Mouse (Mus musculus): ENCODE results near the gene Lrrc14b. TPM values are rescaled to one million over a fixed set of nuclear protein-coding genes. Genes with fewer than 3 reads are reported as not detected.

The Lrrc14b gene
- not detected for polyA plus RNA-seq (2017; shearing (Covaris generic))

DNA sequence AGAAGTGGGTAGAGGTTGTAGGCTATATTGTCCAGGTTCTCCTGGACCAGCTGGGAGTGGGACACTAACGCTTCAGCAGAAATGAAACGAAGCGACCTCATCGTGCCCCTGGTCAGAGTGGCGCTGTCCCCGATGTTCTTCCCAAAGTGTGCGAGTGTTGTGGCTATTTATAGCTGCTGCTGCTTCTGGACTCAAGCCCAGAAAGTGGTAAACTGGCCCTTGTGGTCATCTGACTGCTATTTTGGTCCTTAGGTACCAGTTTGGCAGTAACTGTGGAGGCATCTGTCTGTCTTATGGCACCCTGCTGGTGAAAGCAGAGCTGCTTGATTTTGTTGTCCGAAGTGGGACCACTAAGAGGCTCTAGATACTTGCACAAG lies at the start of gene Lrrc14b:
TSS of gene Lrrc14b (minus strand) at position 147 of the 377 bp plus-strand sequence.

DNA sequence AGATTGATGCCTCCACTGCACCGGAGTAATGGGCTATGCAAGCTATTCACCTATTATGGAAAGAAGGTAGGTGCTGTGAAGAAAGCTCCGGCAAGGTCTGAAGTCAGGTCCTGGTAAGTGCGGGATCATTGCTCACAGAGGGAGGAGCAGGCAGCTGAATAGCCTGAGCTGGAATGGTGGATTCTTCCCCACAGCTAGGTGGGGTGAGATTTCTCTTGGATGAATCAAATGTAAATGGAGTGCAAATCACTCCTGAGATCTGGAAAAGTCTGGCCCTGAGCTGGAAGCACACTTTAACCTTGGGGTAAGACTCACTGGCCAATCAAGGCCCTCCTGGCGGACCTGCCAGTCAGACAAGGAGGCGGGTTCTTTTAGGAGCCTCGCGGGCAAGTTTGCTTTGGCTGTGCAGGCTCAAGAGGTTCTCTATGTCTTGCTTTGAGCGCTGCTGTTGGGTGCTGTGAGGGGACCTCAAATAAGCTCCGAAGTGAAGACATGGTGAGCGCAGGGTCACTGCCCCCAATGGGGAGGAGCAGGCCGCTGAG lies 35.6 kb upstream of the Lrrc14b start, which contains the start of gene Ftl1-ps1:
TSS of gene Ftl1-ps1 (plus strand) at position 397 of the 542 bp plus-strand sequence.

DNA sequence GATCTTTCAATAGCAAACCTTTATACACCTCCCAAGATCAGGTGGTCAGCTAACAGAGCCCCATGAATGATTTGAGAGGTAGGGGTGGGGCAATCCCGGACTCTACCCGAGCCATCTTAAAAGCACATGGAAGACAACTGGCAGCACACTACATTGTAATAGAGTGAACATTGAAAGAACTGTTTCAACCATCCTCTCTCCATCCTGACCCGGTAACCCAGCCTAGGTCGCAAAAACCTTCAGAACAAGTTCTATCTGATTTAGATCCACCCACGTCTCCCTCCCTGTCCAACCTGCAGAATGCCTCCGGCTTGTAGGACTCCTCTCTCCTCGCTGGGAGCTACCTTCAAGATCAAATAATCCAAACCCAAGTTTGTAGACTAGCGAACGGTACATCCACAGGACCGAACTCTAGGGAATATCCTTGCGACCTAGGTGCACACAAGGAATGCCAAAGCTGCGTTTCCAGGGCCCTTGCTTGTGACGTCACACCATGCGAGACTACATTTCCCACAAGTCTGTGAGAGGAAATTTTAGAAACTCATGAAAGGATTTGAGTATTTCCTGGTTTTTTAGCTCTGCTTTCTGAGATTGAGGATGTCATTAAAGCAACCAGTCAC lies 26.7 kb upstream of the Lrrc14b start, which contains the start of gene Zfp72:
TSS of gene Zfp72 (minus strand) at position 466 of the 620 bp plus-strand sequence.

DNA sequence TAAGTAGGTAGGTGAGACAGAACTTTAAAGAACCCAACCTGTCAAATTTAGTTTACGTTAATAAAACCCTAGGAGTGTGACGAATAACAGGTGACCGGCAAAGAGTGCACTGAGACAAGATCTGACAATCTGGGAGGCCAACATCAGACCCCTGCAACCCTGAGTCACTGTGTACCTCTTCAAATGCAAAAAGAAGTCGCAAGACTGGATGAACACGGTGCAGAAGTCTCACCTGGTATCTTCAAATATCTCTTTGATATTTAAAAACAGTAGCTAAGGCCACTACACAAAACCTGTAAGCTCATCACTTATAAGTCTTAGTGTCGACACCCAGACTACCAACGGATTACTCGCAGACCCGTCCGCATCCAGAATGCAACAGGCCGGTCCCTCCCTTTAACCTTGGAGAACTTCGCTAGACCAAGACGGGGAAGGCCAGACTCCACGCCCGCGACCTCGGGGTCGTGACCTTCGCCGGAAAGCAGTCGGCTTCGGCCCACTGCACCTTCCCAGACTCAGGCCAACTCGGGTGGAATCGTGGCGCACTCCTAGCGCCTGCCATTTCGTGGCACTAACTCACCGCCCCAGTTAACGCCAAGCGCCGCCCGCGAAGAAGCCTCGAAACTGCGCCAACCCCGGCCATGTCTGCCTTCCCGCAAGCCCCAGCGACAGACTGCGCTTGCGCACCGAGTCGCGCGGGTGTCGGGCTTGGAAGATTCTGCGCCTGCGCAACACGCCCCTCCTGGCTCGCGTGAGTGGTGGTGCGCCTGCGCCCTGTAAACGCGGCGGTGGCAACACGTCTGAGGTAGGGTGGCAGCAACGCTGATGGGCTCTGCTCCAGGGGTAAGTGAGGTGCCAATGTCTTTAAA lies 14.0 kb downstream of the Lrrc14b start, which contains the start of the genes Sdha and Ccdc127:
TSS of gene Sdha (minus strand) at position 715 of the 869 bp plus-strand sequence.
TSS of gene Ccdc127 (plus strand) at position 744 of the 869 bp plus-strand sequence.

DNA sequence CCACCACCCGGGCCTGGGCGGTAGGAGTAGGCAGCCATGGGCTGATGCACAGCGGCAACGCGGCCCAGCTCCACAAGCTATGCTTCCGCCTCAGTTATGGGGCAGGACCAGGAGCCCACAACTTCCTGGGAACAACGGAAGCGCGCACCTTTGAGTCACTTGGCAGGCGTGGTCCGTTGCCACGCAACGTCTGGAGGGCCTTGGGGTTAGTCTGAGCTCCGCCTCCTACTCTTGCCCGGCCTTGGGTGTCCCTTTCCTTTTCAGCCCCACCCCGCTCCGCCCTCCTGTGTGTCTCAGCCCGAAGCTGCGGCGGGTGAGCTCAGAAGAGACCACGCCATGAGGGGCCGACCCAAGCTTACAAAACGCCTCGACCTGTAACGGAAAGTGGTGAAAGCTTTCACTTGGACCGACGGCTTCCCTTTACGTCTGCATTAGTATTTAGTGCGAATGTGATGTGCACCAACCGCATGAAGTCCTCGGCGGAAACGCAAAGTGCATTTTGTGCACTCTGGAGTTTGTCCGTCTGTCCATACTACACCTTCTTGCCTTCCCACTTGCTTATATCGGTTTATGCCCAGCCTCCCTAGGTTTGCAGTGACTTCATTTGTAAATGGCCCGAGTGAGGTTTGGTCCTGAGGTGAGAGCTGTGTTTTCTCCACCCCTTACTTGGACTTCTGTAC lies 46.5 kb downstream of the Lrrc14b start, which contains the start of gene Pdcd6:
TSS of gene Pdcd6 (minus strand) at position 411 of the 680 bp plus-strand sequence.

Other genes starting within 250 kb of the Lrrc14b start
- gene Slc9a3, start 242.5 kb downstream of the Lrrc14b start, polyA plus RNA-seq (2017; shearing (Covaris generic)) = not detected
- gene Exoc3, start 155.3 kb downstream of the Lrrc14b start, polyA plus RNA-seq (2017; shearing (Covaris generic)) = 108 TPM
- gene Ahrr, start 71.7 kb downstream of the Lrrc14b start, polyA plus RNA-seq (2017; shearing (Covaris generic)) = 0.24 TPM
- gene Pdcd6, start 46.4 kb downstream of the Lrrc14b start, polyA plus RNA-seq (2017; shearing (Covaris generic)) = 215 TPM
- gene Sdha, start 13.7 kb downstream of the Lrrc14b start, polyA plus RNA-seq (2017; shearing (Covaris generic)) = 384 TPM
- 45.1 TPM for gene Ccdc127, start 13.7 kb downstream of the Lrrc14b start, polyA plus RNA-seq (2017; shearing (Covaris generic))
- 2.9 TPM for gene Zfp72, start 26.8 kb upstream of the Lrrc14b start, polyA plus RNA-seq (2017; shearing (Covaris generic))
- 71.6 TPM for gene Ftl1-ps1, start 35.7 kb upstream of the Lrrc14b start, polyA plus RNA-seq (2017; shearing (Covaris generic))
- 23.1 TPM for gene Zfp825, start 130.0 kb upstream of the Lrrc14b start, polyA plus RNA-seq (2017; shearing (Covaris generic))